Comparison of ENCODE assay signal across 9 mouse cellular contexts in the genomic region with DNA sequence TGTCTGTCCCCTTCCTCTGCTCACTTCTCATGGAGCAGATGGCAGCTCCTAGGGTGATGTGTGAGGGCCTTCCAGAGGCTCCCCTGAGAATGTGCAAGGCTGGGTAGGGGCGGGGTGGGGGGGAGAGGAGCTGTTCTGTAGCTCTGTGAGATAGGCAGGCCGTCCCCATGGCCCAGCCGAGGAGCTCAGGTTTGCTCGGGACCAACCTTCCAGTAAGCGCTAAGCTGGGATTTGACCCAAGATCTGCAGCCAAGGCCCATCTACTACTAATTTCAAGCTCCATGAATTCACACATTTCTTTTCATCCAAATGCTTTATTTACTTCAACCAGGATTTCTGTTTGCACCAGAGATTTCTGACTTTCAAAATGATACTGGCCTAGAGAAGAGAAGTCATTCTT. TPM values are rescaled to one million over a fixed set of nuclear protein-coding genes. Genes with fewer than 3 reads are reported as not detected.
DNase-seq lines count a peak whose midpoint lies in the region; ATAC-seq and TF ChIP-seq lines count a peak whose summit lies in the region.
"Had no signal": no experiment of that assay in that cellular context is flagged by ENCODE, and none has a peak within 500 bp of the region (broad histone marks: within the 10 kb centered on the region; RNA-seq: fewer than 3 reads in every experiment).

No protein-coding gene starts in this region.

- no peak overlapping the region for H3K4me3 ChIP-seq in heart, embryonic 15.5 days
- no peak overlapping the region for H3K4me3 ChIP-seq in embryonic facial prominence, embryonic 12.5 days
- H3K4me3 ChIP-seq in embryonic facial prominence, embryonic 15.5 days (replicated peaks) = no peak overlapping the region
- no peak overlapping the region for H3K4me3 ChIP-seq in limb, embryonic 14.5 days (replicated peaks; ENCODE audit: low read length)

- H3K4me2 ChIP-seq in heart, embryonic 15.5 days = peak overlapping the region; percentile 21; the same call in 1 of the 2 replicates
- no peak overlapping the region for H3K4me2 ChIP-seq in embryonic facial prominence, embryonic 12.5 days (replicated peaks)
- no peak overlapping the region for H3K4me2 ChIP-seq in embryonic facial prominence, embryonic 15.5 days (replicated peaks)
- no peak overlapping the region; the same call in 1 of the 2 replicates for H3K4me2 ChIP-seq in limb, embryonic 14.5 days (replicated peaks; ENCODE audit: low read depth, low read length, severe bottlenecking)

- no peak overlapping the region for H3K9ac ChIP-seq in heart, embryonic 15.5 days
- H3K9ac ChIP-seq in embryonic facial prominence, embryonic 12.5 days = no peak overlapping the region
- H3K9ac ChIP-seq in embryonic facial prominence, embryonic 15.5 days = no peak overlapping the region
- H3K9ac ChIP-seq in limb, embryonic 14.5 days (ENCODE audit: low read depth, low read length, severe bottlenecking) = no peak overlapping the region; the same call in 1 of the 2 replicates

- intact Hi-C loops in left cerebral cortex, postnatal 25 days (cut with DNase I) = no loop called here

- peak overlapping the region; percentile 80 for H3K27ac ChIP-seq in heart, embryonic 15.5 days
- H3K27ac ChIP-seq in embryonic facial prominence, embryonic 12.5 days = peak overlapping the region; percentile 82
- H3K27ac ChIP-seq in embryonic facial prominence, embryonic 15.5 days (replicated peaks) = peak overlapping the region; percentile 82
- peak overlapping the region; percentile 87 for H3K27ac ChIP-seq in limb, embryonic 14.5 days (replicated peaks; ENCODE audit: low read depth, low read length)

- H3K9me3 ChIP-seq in heart, embryonic 15.5 days (replicated peaks) = no peaks in the 10 kb centered on the region
- no peaks in the 10 kb centered on the region for H3K9me3 ChIP-seq in embryonic facial prominence, embryonic 12.5 days
- no peaks in the 10 kb centered on the region for H3K9me3 ChIP-seq in embryonic facial prominence, embryonic 15.5 days (replicated peaks)
- no peaks in the 10 kb centered on the region for H3K9me3 ChIP-seq in limb, embryonic 14.5 days (ENCODE audit: control insufficient read depth, low read length)

- TF ChIP-seq POLR2A in limb, embryonic 14.5 days (IDR thresholded peaks at IDR 0.05; ENCODE audit: borderline replicate concordance, extremely low read depth, insufficient read depth, insufficient read length) = no peak

- no peaks in the 10 kb centered on the region for H3K27me3 ChIP-seq in heart, embryonic 15.5 days
- no peaks in the 10 kb centered on the region for H3K27me3 ChIP-seq in embryonic facial prominence, embryonic 12.5 days
- H3K27me3 ChIP-seq in embryonic facial prominence, embryonic 15.5 days = no peaks in the 10 kb centered on the region; the same call in 1 of the 2 replicates
- H3K27me3 ChIP-seq in limb, embryonic 14.5 days (ENCODE audit: control insufficient read depth, insufficient read depth, low read length) = no peaks in the 10 kb centered on the region; the same call in 1 of the 2 replicates

- no peaks in the 10 kb centered on the region for H3K36me3 ChIP-seq in heart, embryonic 15.5 days
- no peaks in the 10 kb centered on the region for H3K36me3 ChIP-seq in embryonic facial prominence, embryonic 12.5 days
- H3K36me3 ChIP-seq in embryonic facial prominence, embryonic 15.5 days = no peaks in the 10 kb centered on the region
- no peaks in the 10 kb centered on the region for H3K36me3 ChIP-seq in limb, embryonic 14.5 days (ENCODE audit: control insufficient read depth, insufficient read depth, low read length)

- H3K4me1 ChIP-seq in heart, embryonic 15.5 days (replicated peaks) = peaks cover 38% of the 10 kb centered on the region
- peaks cover 38% of the 10 kb centered on the region for H3K4me1 ChIP-seq in embryonic facial prominence, embryonic 12.5 days
- H3K4me1 ChIP-seq in embryonic facial prominence, embryonic 15.5 days = peaks cover 38% of the 10 kb centered on the region
- H3K4me1 ChIP-seq in limb, embryonic 14.5 days (ENCODE audit: control insufficient read depth, insufficient read depth, low read length) = peaks cover 34% of the 10 kb centered on the region

- DNase-seq in heart, adult 8-10 months (ENCODE audit: low spot score) = no peak
- DNase-seq in limb, embryonic 14.5 days (ENCODE audit: low spot score) = no peak
- DNase-seq in adrenal gland, postnatal 36 days = no peak
- DNase-seq in left cerebral cortex, postnatal 25 days (ENCODE audit: low spot score in 2 of 2) = no peak
- DNase-seq: thymus, postnatal 14 days had no signal

- ATAC-seq in heart, embryonic 15.5 days (replicated peaks; ENCODE audit: insufficient number of reproducible peaks, insufficient read depth, low FRiP score, low read depth) = no peak
- ATAC-seq in embryonic facial prominence, embryonic 12.5 days (ENCODE audit: insufficient number of reproducible peaks, insufficient read depth, low FRiP score, low TSS enrichment) = no peak
- no peak for ATAC-seq in embryonic facial prominence, embryonic 15.5 days (ENCODE audit: insufficient number of reproducible peaks, low FRiP score, low TSS enrichment, low read depth)
- no peak for ATAC-seq in limb, embryonic 14.5 days (ENCODE audit: low FRiP score, low read depth)

- WGBS in heart, embryonic 15.5 days = 46% methylated on average over 5 of the region's 5 CpGs
- WGBS in embryonic facial prominence, embryonic 12.5 days = 65% methylated on average over 5 of the region's 5 CpGs
- 72% methylated on average over 5 of the region's 5 CpGs for WGBS in embryonic facial prominence, embryonic 15.5 days
- 58% methylated on average over 5 of the region's 5 CpGs for WGBS in limb, embryonic 14.5 days

RNA-seq across cellular contexts. Expression of gene Wnt11, which starts 51.4 kb away (rescaled TPM):
- 7.0 and 12.5 TPM in 2 replicates for polyA plus RNA-seq in heart, embryonic 15.5 days (2015; fragmentation: Nextera tagmentation; extraction: Ambion mirVana)
- total RNA-seq in heart, adult 8-10 months (2022) = 1 to 10 TPM; 4.2 to 7.8 (median 6.4) TPM
- 24.3 and 25.7 TPM in 2 replicates for polyA plus RNA-seq in embryonic facial prominence, embryonic 12.5 days (2016; fragmentation: Nextera tagmentation; extraction: Ambion mirVana)
- 23.3 and 26.7 TPM in 2 replicates for polyA plus RNA-seq in embryonic facial prominence, embryonic 15.5 days (2015; fragmentation: Nextera tagmentation; extraction: Ambion mirVana)
- polyA plus RNA-seq in limb, embryonic 14.5 days (2012; rRNA removed) = 115 and 178 TPM in 2 replicates
- 39.1 and 40.1 TPM in 2 replicates for polyA plus RNA-seq in limb, embryonic 14.5 days (2014; fragmentation: Nextera tagmentation; extraction: Ambion mirVana)
- total RNA-seq in adrenal gland, postnatal 36 days (2021) = 1 to 10 TPM; 2.6 to 3.6 TPM
- total RNA-seq in left cerebral cortex, postnatal 25 days (2021) = under 1 TPM; 0.23 to 0.44 TPM
- total RNA-seq: megakaryocyte progenitor cell, adult 5-6 weeks had no signal
